Mouse (Mus musculus): ENCODE results near the gene Adprm. TPM values are rescaled to one million over a fixed set of nuclear protein-coding genes. Genes with fewer than 3 reads are reported as not detected.

Gene Adprm
- total and polyA plus RNA-seq, 3 experiments, result 31.2 to 53.8 (median 43.4) TPM

DNA sequence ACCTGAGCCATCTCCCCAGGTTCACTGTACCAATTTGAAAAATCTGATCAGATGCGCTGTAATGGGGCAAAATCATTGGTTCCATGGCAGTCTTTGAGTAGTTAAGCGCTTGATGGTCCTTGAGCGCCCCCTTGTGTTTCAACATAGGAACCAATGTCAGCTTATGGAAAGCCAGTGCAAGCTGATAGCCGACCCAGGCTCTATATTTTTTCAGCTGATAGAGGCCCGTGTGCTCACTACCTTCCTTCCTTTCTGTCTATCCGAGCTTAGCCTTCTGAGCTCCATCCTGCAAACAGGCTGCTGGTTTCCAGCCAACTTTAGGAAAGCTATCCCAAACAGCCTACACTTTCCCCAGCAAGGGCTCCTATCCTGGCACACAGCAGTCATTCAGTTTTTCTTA is 33.1 kb upstream of the Adprm start:
- Histone ChIP-seq H3K27me3 (replicated peaks) (peaks cover 61% of the 10 kb centered on the region), H3K27ac (ENCODE audit: insufficient read depth, low read depth) (no peak overlapping the region), H3K9ac (ENCODE audit: insufficient read depth, low read depth) (no peak overlapping the region), H3K79me2 (replicated peaks; ENCODE audit: control insufficient read depth, extremely low read depth, insufficient read depth, poor library complexity, severe bottlenecking) (no peaks in the 10 kb centered on the region), H3K9me3 (replicated peaks; ENCODE audit: low read length) (no peaks in the 10 kb centered on the region), H3K4me3 (replicated peaks in 1 of 3; ENCODE audit: low read depth in 2 of 3, low read length in 2 of 3, poor library complexity in 1 of 3) (no peak overlapping the region), H3K4me2 (ENCODE audit: insufficient read depth, low read depth, poor library complexity, severe bottlenecking) (0 out of 2 replicates have a peak overlapping the region, but pooled peaks have one; percentile 2), H3K36me3 (replicated peaks in 1 of 2; ENCODE audit: control insufficient read depth in 1 of 2, insufficient read depth in 1 of 2, low read length in 1 of 2) (no peaks in the 10 kb centered on the region), H3K4me1 (ENCODE audit: control insufficient read depth in 1 of 2, insufficient read depth in 2 of 2) (peaks cover 8 to 24% of the 10 kb centered on the region in 2 experiments)
- dilution Hi-C loops (cut with MboI; ENCODE audit: extremely low pct_ligation_motif_present, extremely low pct_unique_long_range_greater_than_20kb, low sequenced_read_pairs), result no loop called here
- no peak for TF ChIP-seq PAX5 (IDR thresholded peaks at IDR 0.05; ENCODE audit: low read length)
- TF ChIP-seq E2F4 (IDR thresholded peaks at IDR 0.05; ENCODE audit: insufficient replicate concordance, low read depth, low read length), result 0 out of 2 replicates have a peak, but pooled peaks have one; percentile 59
- TF ChIP-seq MYC (IDR thresholded peaks at IDR 0.05; ENCODE audit: low read depth, low read length), result 0 out of 2 replicates have a peak, but pooled peaks have one; percentile 12
- no peak for TF ChIP-seq MXI1 (IDR thresholded peaks at IDR 0.05; ENCODE audit: low read depth, low read length)
- TF ChIP-seq MAX (IDR thresholded peaks at IDR 0.05; ENCODE audit: low read length), result peak; percentile 49; the same call in 1 of the 2 replicates
- no peak for TF ChIP-seq UBTF (IDR thresholded peaks at IDR 0.05; ENCODE audit: low read depth, low read length)
- peak; percentile 43; the same call in 1 of the 2 replicates for TF ChIP-seq CHD2 (IDR thresholded peaks at IDR 0.05; ENCODE audit: low read length)
- TF ChIP-seq RAD21 (IDR thresholded peaks at IDR 0.05; ENCODE audit: low read depth, low read length), result peak; percentile 99
- peak; percentile 62; the same call in 1 of the 2 replicates for TF ChIP-seq NELFE (IDR thresholded peaks at IDR 0.05; ENCODE audit: low read depth, low read length)
- TF ChIP-seq ZMIZ1 (IDR thresholded peaks at IDR 0.05; ENCODE audit: low read depth, low read length), result no peak
- TF ChIP-seq JUND (conservative IDR thresholded peaks at IDR 0.05; ENCODE audit: low read depth, low read length), result 0 out of 2 replicates have a peak, but pooled peaks have one; percentile 21
- TF ChIP-seq GABPA (IDR thresholded peaks at IDR 0.05; ENCODE audit: insufficient replicate concordance, low read depth, low read length), result no peak
- no peak for TF ChIP-seq HCFC1 (IDR thresholded peaks at IDR 0.05; ENCODE audit: low read depth, low read length)
- peak; percentile 96 for TF ChIP-seq SMC3 (IDR thresholded peaks at IDR 0.05; ENCODE audit: low read depth, low read length)
- 0 out of 2 replicates have a peak, but pooled peaks have one; percentile 17 for TF ChIP-seq EP300 (IDR thresholded peaks at IDR 0.05; ENCODE audit: low read length)
- no peak for TF ChIP-seq MAFK (IDR thresholded peaks at IDR 0.05; ENCODE audit: insufficient replicate concordance, low read length)
- no peak for TF ChIP-seq TCF12 (IDR thresholded peaks at IDR 0.05; ENCODE audit: low read depth, low read length)
- no peak for TF ChIP-seq TBP (conservative IDR thresholded peaks at IDR 0.05; ENCODE audit: low read depth, low read length)
- TF ChIP-seq CHD1 (IDR thresholded peaks at IDR 0.05; ENCODE audit: low read depth, low read length), result no peak
- TF ChIP-seq MAZ (IDR thresholded peaks at IDR 0.05; ENCODE audit: low read depth, low read length), result 0 out of 2 replicates have a peak, but pooled peaks have one; percentile 31
- TF ChIP-seq MEF2A (IDR thresholded peaks at IDR 0.05; ENCODE audit: borderline replicate concordance, low read depth, low read length), result no peak; the same call in 1 of the 2 replicates
- no peak for TF ChIP-seq ZKSCAN1 (IDR thresholded peaks at IDR 0.05; ENCODE audit: borderline replicate concordance, low read depth, low read length)
- TF ChIP-seq SIN3A (IDR thresholded peaks at IDR 0.05; ENCODE audit: low read length), result peak; percentile 47; the same call in 1 of the 2 replicates
- no peak for TF ChIP-seq POLR2AphosphoS2 (IDR thresholded peaks at IDR 0.05; ENCODE audit: low read depth, low read length)
- peak; percentile 86 for TF ChIP-seq ZC3H11A (IDR thresholded peaks at IDR 0.05; ENCODE audit: low read depth, low read length)
- peak; percentile 13; the same call in 1 of the 2 replicates for TF ChIP-seq ZNF384 (IDR thresholded peaks at IDR 0.05; ENCODE audit: low read depth, low read length)
- TF ChIP-seq ETS1 (conservative IDR thresholded peaks at IDR 0.05; ENCODE audit: low read depth, low read length), result no peak
- no peak for TF ChIP-seq JUN (IDR thresholded peaks at IDR 0.05; ENCODE audit: insufficient read depth, low read depth, low read length)
- 0 out of 2 replicates have a peak, but pooled peaks have one; percentile 31 for TF ChIP-seq IRF4 (IDR thresholded peaks at IDR 0.05; ENCODE audit: low read depth, low read length)
- TF ChIP-seq NRF1 (IDR thresholded peaks at IDR 0.05; ENCODE audit: low read depth, low read length), result no peak
- TF ChIP-seq CTCF (conservative IDR thresholded peaks at IDR 0.05 in 1 of 2, IDR thresholded peaks at IDR 0.05 in 1 of 2; ENCODE audit: low read depth in 2 of 2, low read length in 2 of 2), result peak; percentile 56 to 97
- no peak for TF ChIP-seq KAT2A (IDR thresholded peaks at IDR 0.05; ENCODE audit: insufficient replicate concordance, low read length)
- no peak for TF ChIP-seq USF1 (IDR thresholded peaks at IDR 0.05; ENCODE audit: low read depth, low read length)
- no peak for TF ChIP-seq USF2 (conservative IDR thresholded peaks at IDR 0.05; ENCODE audit: low read depth, low read length)
- TF ChIP-seq ELF1 (IDR thresholded peaks at IDR 0.05; ENCODE audit: low read depth, low read length), result 0 out of 2 replicates have a peak, but pooled peaks have one; percentile 31
- 0 out of 2 replicates have a peak, but pooled peaks have one; percentile 53 for TF ChIP-seq RCOR1 (conservative IDR thresholded peaks at IDR 0.05; ENCODE audit: low read depth, low read length)
- no peak for TF ChIP-seq POLR2A (IDR thresholded peaks at IDR 0.05; ENCODE audit: low read depth, low read length)
- TF ChIP-seq BHLHE40 (IDR thresholded peaks at IDR 0.05; ENCODE audit: low read depth, low read length), result no peak; the same call in 1 of the 2 replicates
- DNase-seq (ENCODE audit: extremely low read depth), result peak; percentile 92
- in situ Hi-C loops (cut with MboI; ENCODE audit: low pct_ligation_motif_present, low pct_unique_long_range_greater_than_20kb, low sequenced_read_pairs), result no loop called here

All from CH12.LX (cell line).